Mouse (Mus musculus): ENCODE results near the gene Ccpg1os. TPM values are rescaled to one million over a fixed set of nuclear protein-coding genes. Genes with fewer than 3 reads are reported as not detected.

Gene Ccpg1os
- 0.27 and 0.31 TPM in 2 replicates for polyA plus RNA-seq (2012)

GRCm38 (mm10) chr9:72985250-72986220 is at the start of gene Ccpg1os, which contains the start of gene Ccpg1:
Ccpg1os (minus strand) TSS chr9:72985382.
Ccpg1 (plus strand) TSS chr9:72985429.
- no peak for TF ChIP-seq GATA1 (IDR thresholded peaks at IDR 0.05; ENCODE audit: low read length)

DNA sequence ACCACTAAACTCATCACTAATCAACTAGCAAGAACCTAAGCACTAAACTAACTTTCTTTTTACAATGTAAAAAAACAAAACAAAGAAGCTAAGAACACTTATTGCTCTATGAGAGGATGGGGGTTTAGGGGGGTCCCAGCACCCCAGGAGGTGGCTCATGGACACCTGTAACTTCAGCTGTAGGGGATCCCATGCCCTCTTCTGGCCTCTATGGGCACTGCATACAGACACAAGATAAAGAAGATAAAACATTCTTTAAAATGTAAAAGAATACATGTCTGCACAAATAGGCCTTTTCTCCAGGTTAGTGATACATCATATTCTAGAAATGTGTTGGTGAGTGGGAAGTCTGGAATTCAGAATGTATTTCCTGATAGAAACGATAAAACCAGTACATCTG is 48.2 kb upstream of the Ccpg1os start:
- no peak for TF ChIP-seq GATA1 (IDR thresholded peaks at IDR 0.05; ENCODE audit: low read length)

DNA sequence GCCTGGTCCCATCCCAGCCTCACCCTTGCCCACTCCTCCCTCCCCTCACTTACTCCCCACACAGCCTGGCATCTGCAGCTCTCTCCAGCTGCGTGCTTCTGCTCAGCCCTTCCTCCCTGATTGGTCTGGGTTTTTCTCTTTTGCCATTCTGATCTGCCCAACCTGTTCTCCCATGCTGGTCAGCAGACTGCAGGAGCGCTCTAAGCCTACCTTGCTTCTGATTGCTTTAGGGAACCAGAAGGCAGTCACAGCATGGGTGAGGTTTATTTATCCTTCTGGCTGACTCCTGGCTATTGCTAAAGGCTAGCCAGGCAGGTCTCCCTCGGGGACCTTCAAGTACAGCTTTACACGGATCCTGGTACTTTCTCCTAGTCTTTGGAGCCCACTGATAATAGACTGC is 46.2 kb upstream of the Ccpg1os start:
- no peak for TF ChIP-seq GATA1 (IDR thresholded peaks at IDR 0.05; ENCODE audit: low read length)

- TF ChIP-seq GATA1 (IDR thresholded peaks at IDR 0.05; ENCODE audit: low read length) = no peak
Observed at GRCm38 (mm10) chr9:73030443-73030842, 45.3 kb upstream of the Ccpg1os start.

DNA sequence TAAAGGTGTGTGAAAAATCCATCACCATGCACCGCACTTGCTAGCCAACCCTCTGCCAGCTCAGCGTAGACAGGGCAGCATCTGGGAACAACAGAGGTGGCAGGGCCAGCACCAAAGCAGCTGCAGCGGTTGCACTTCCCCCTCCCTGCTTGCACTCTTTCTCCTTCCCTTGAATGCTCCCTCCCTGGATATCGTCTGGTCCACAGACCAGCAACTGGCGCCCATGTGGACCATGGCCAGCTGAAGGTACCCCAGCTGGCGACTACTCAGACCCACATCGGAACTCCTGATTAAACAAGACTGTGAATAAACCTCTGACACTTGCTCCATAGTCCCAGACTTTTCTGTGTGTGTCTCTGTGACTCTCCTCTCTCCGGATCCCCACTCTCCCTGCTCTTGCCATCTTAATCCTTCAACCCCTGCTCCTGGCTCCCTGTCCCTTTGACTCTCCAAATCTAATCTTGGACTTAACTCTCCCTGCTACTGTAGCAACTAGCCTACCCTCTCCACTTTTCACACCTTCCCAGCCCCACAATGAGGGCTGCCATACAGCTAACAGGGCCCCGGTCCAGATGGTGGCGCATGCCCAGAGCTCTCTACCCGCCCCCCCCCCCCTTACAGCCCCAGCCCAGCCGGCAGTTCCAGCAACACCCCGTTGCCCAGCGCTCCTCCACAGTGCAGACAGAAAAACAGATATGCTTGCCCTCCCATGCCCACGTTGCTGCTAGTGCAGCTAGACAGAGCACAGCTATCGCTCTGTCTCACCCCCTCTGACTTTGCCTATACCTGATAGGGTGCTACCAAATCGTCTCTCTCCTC is 40.8 kb upstream of the Ccpg1os start:
- no peak for TF ChIP-seq GATA1 (IDR thresholded peaks at IDR 0.05; ENCODE audit: low read length)

DNA sequence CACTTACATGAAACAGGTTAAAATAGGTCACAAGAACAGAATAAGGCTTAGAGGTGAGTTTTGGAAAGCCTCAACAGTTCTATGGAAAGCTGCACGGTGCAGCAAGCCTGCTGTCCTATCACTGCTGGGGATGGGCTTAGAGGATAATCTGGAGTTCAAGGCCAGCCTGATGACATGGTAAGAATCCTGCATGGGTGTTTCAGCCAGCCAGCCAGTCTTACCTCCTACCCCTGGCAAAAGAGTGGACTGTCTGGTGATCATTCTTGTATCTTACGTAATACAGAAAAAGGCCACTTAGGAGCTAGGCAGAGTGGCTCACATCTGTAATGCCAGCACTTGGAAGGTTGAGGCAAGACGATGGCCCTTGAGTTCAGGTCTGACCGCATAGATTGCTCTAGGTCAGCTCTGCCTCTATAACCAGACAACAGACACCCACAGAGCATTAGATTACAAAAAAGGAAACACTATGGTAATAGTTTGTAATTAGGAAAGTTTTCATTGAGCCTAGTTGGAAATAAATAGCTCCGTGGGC is 35.5 kb upstream of the Ccpg1os start:
- no peak for TF ChIP-seq GATA1 (IDR thresholded peaks at IDR 0.05; ENCODE audit: low read length)

DNA sequence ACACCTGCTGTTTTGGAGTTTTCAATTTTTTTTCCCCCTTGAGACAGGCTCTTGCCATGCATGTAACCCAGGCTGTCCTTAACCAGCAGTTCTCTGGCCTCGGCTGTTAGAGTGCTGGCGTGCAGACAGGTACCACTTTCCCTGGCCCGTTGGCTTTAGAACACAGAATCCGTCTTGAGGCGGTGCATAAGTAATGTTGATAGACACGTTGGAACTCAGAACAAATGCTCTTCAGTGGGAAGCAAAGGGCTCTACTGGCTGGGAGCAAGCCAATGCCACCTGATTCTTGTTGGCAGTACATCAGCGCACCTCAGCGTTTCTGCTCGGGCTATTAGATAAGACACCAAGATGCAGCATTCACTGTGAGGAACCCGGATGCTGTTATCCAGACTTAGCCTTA is 34.7 kb upstream of the Ccpg1os start:
- TF ChIP-seq GATA1 (IDR thresholded peaks at IDR 0.05; ENCODE audit: low read length) = no peak

DNA sequence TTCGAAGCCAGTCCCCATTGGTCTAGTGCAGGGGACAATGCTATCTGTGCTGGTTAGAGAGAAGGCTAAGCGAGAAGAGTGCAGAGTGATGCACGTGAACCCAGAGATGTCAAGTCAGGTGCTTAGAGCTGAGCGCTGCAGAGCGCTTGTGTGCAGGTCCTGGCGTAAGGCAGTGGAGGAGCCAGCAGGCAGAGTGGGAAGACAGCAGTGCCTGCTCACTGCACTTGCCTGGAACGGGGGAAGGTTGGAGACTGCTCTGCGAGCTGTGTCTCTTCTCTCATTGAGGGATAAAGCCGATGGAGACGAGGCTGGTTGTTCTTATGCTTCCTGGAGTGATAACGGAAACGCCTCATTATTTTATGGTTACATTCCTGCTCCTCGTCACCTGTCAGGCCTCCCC is 29.5 kb upstream of the Ccpg1os start:
- TF ChIP-seq GATA1 (IDR thresholded peaks at IDR 0.05; ENCODE audit: low read length) = no peak

- no peak for TF ChIP-seq GATA1 (IDR thresholded peaks at IDR 0.05; ENCODE audit: low read length)
Observed at GRCm38 (mm10) chr9:73012629-73013028, 27.4 kb upstream of the Ccpg1os start.

DNA sequence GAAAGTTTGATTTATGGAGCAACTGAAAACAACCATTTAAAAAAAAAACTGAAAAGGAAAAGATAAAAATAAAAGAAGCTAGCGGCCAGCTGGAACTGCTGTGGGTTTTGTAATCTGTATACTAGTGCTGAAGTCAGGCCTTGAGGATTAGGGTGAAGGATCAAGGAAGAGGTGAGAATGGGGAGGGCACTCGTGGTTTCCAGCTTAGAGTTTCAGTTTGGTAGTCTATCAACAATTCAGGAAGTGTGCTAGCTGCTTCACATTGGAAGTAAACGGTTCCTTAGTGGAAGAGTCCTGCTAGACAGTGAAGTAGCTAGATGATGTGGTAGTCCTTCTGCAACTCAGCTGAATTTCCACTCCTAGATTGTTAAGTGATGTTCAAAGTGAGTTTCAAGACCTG is 23.2 kb upstream of the Ccpg1os start:
- TF ChIP-seq GATA1 (IDR thresholded peaks at IDR 0.05; ENCODE audit: low read length) = no peak

DNA sequence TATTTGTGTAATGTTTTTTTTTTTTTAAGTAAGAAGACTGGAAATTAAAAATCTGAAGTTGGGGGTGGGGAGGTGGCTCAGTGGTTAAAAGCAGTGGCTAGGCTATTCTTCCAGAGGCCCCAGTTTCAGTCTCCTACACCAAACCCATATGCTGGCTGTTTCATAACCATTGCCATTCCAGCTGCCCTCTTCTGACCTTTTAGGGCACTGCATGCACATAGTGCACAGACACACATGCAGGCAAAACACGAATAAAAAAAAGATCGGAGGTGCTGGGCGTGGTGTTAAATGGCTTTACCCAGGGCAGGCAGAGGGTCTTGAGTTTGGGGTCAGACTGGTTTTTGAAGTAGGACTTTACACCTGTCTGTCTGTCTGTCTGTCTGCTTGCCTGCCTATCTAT is 21.0 kb upstream of the Ccpg1os start:
- TF ChIP-seq GATA1 (IDR thresholded peaks at IDR 0.05; ENCODE audit: low read length) = no peak

DNA sequence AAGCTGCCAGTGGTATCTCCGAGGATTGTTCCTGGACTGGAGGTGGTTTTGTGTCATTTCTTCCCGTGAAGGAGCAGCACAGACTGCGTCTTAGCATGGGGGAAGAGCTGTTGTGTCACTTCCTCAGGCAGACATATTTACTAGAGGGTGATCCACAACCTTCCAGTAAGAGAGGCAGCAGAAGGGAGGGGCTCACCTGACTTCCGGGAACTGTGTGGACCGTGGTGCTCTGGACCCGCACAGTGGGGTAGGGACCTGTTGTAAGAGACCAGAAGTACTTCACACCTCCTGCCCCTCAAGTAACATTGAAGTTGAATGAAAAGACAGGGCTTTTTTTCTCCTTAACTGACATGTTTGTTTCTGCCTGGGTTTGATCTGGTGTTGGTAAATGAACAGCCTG is 19.9 kb upstream of the Ccpg1os start:
- TF ChIP-seq GATA1 (IDR thresholded peaks at IDR 0.05; ENCODE audit: low read length) = no peak

DNA sequence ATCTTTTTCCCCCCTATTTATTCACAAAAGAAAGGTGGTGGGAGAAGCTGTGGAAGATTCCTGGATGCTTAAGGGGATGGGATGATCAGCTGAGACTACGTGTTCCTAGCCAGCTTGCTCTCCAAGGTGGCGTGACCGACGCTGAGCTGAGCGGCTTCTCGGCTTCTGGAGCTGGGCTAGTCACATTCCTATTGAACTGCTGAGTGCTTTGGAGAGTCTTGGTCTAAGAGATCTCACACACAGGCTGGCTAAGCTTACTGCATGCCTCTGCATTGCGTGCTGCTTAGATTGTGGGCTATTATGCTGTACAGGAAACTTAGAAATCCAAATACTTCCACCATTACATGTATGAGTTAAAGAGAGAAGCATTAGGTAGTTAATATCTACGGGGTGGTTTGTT is 18.9 kb upstream of the Ccpg1os start:
- TF ChIP-seq GATA1 (IDR thresholded peaks at IDR 0.05; ENCODE audit: low read length) = no peak

DNA sequence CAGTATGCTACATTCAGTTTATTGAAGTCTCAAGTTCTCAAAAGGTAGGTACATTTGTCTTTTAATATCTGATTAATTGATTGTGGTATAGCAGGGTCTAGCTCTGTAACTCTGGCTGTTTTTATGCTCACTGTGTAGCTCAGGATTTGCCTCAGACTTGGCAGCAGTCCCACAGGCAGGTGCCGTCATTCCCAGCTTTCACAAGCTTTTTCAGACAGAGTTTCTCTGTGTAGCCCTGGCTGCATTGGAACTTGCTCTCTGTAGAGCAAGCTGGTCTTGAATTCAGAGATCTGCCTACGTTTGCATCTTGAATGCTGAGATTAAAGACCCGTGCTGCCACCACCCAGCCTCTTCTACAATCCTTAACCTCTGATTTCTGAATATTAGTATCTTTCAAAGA is 17.0 kb upstream of the Ccpg1os start:
- TF ChIP-seq GATA1 (IDR thresholded peaks at IDR 0.05; ENCODE audit: low read length) = no peak

- TF ChIP-seq GATA1 (IDR thresholded peaks at IDR 0.05; ENCODE audit: low read length) = no peak
Observed at GRCm38 (mm10) chr9:73001314-73002011, 16.3 kb upstream of the Ccpg1os start.
